Comparison of ENCODE assay signal across 23 mouse cellular contexts in the genomic region with DNA sequence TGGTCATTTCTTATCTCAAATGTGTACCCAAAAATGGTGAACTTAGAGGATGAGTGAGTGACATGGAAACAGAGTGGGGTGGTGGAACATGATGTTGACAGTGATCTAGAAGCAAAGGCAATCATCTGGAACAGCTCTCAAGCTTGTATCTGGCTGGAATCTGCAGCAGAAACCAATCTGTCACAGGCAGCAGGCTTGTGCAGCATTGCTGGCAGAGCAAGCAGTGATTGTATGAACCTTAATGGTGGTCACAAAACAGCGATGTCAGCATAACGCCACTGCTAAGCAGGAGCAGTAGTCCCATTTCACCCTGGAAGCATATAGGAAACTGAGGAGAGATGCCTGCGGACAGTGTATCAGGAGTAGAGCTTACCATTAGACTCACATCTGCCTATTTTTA.
DNase-seq lines count a peak whose midpoint lies in the region; ATAC-seq lines count a peak whose summit lies in the region.
"Had no signal": no experiment of that assay in that cellular context is flagged by ENCODE, and none has a peak within 500 bp of the region (broad histone marks: within the 10 kb centered on the region; RNA-seq: fewer than 3 reads in every experiment).

No protein-coding gene starts in this region.

- H3K9me3 ChIP-seq in midbrain, embryonic 14.5 days (ENCODE audit: control insufficient read depth, low read length) = no peaks in the 10 kb centered on the region
- H3K9me3 ChIP-seq in midbrain, embryonic 16.5 days (replicated peaks; ENCODE audit: control insufficient read depth, low read length, poor library complexity, severe bottlenecking) = no peaks in the 10 kb centered on the region
- H3K9me3 ChIP-seq: embryonic facial prominence, embryonic 15.5 days; heart, embryonic 13.5 days; limb, embryonic 15.5 days; midbrain, embryonic 12.5 days had no signal

- intact Hi-C loops in left cerebral cortex, postnatal 10 days (cut with DNase I) = no loop called here

- 86% methylated on average over 3 of the region's 3 CpGs for WGBS in midbrain, embryonic 14.5 days
- WGBS in midbrain, embryonic 16.5 days = 77% methylated on average over 3 of the region's 3 CpGs

- no peak overlapping the region for H3K4me3 ChIP-seq in midbrain, embryonic 14.5 days (replicated peaks; ENCODE audit: low read depth, low read length)
- no peak overlapping the region for H3K4me3 ChIP-seq in midbrain, embryonic 16.5 days (ENCODE audit: low read depth, low read length)
- H3K4me3 ChIP-seq: embryonic facial prominence, embryonic 15.5 days; heart, embryonic 13.5 days; limb, embryonic 15.5 days; midbrain, embryonic 12.5 days; myocyte had no signal

- peak; percentile 40 for DNase-seq in cerebellum, adult 9-10 months
- DNase-seq in cerebellum, adult 8-10 months = no peak
- peak; percentile 3 for DNase-seq in midbrain, embryonic 14.5 days
- DNase-seq in layer of hippocampus, adult 11-12 months (ENCODE audit: low spot score) = peak; percentile 55
- peak; percentile 21 to 29 for DNase-seq in layer of hippocampus, postnatal 10 days (ENCODE audit: low spot score in 2 of 2)
- DNase-seq in embryo, embryonic 10 days (ENCODE audit: low spot score) = no peak
- no peak for DNase-seq in left cerebral cortex, postnatal 10 days (ENCODE audit: extremely low spot score in 1 of 2, low spot score in 2 of 2)
- DNase-seq: adrenal gland, postnatal 25 days; gastrocnemius, postnatal 25 days; heart, adult 18-20 months; kidney, postnatal 25 days; lung, embryonic 14.5 days; right cerebral cortex, postnatal 14 days; spleen, adult 18-20 months had no signal

- no peak for ATAC-seq in midbrain, embryonic 14.5 days (ENCODE audit: low FRiP score, low TSS enrichment)
- ATAC-seq in midbrain, embryonic 16.5 days = no peak
- ATAC-seq: forebrain, embryonic 16.5 days; intestine, postnatal 0 days had no signal

- no peak overlapping the region for H3K9ac ChIP-seq in midbrain, embryonic 14.5 days (replicated peaks; ENCODE audit: low read length)
- H3K9ac ChIP-seq in midbrain, embryonic 16.5 days (ENCODE audit: low read depth, low read length) = no peak overlapping the region
- H3K9ac ChIP-seq: embryonic facial prominence, embryonic 15.5 days; heart, embryonic 13.5 days; limb, embryonic 15.5 days; liver, embryonic 14.5 days; lung, embryonic 14.5 days; midbrain, embryonic 12.5 days had no signal

- H3K36me3 ChIP-seq in midbrain, embryonic 14.5 days (ENCODE audit: control insufficient read depth, insufficient read depth, low read length) = no peaks in the 10 kb centered on the region
- H3K36me3 ChIP-seq in midbrain, embryonic 16.5 days (ENCODE audit: control insufficient read depth, insufficient read depth, low read length) = no peaks in the 10 kb centered on the region
- H3K36me3 ChIP-seq: embryonic facial prominence, embryonic 15.5 days; heart, embryonic 13.5 days; limb, embryonic 15.5 days; midbrain, embryonic 12.5 days had no signal

- 0 out of 2 replicates have a peak, but pooled peaks cover 2% of the 10 kb centered on the region for H3K4me1 ChIP-seq in midbrain, embryonic 14.5 days (ENCODE audit: control insufficient read depth, insufficient read depth, low read length)
- peaks cover 4% of the 10 kb centered on the region; the same call in 1 of the 2 replicates for H3K4me1 ChIP-seq in midbrain, embryonic 16.5 days (ENCODE audit: control insufficient read depth, insufficient read depth, low read length)
- H3K4me1 ChIP-seq: embryonic facial prominence, embryonic 15.5 days; heart, embryonic 13.5 days; limb, embryonic 15.5 days had no signal

- no peaks in the 10 kb centered on the region for H3K27me3 ChIP-seq in midbrain, embryonic 14.5 days (ENCODE audit: control insufficient read depth, insufficient read depth, low read length)
- H3K27me3 ChIP-seq in midbrain, embryonic 16.5 days (ENCODE audit: control insufficient read depth, insufficient read depth, low read depth, low read length) = no peaks in the 10 kb centered on the region
- H3K27me3 ChIP-seq: embryonic facial prominence, embryonic 15.5 days; heart, embryonic 13.5 days; limb, embryonic 15.5 days; midbrain, embryonic 12.5 days had no signal

- H3K27ac ChIP-seq in midbrain, embryonic 14.5 days (replicated peaks; ENCODE audit: low read depth, low read length) = no peak overlapping the region
- no peak overlapping the region for H3K27ac ChIP-seq in midbrain, embryonic 16.5 days (ENCODE audit: low read length)
- H3K27ac ChIP-seq: embryonic facial prominence, embryonic 15.5 days; heart, embryonic 13.5 days; limb, embryonic 15.5 days; liver, embryonic 14.5 days; midbrain, embryonic 12.5 days had no signal

- H3K4me2 ChIP-seq in midbrain, embryonic 14.5 days (ENCODE audit: low read length) = no peak overlapping the region
- H3K4me2 ChIP-seq in midbrain, embryonic 16.5 days (ENCODE audit: low read length) = no peak overlapping the region
- H3K4me2 ChIP-seq: embryonic facial prominence, embryonic 15.5 days; heart, embryonic 13.5 days; limb, embryonic 15.5 days; lung, embryonic 14.5 days; midbrain, embryonic 12.5 days had no signal

Comparison
In these comparisons a context has a peak if more than half of its experiments do, and no peak if none do; other contexts are left out.
1. DNase-seq: peak in cerebellum, adult 9-10 months (single experiment), midbrain, embryonic 14.5 days (single experiment), layer of hippocampus, adult 11-12 months (single experiment) and layer of hippocampus, postnatal 10 days (2 of 2); none in cerebellum, adult 8-10 months (single experiment), embryo, embryonic 10 days (single experiment) and left cerebral cortex, postnatal 10 days (0 of 2).